Mouse (Mus musculus) adrenal gland, postnatal 36 days (tissue): ENCODE results near the gene Dync2li1. TPM values are rescaled to one million over a fixed set of nuclear protein-coding genes. Genes with fewer than 3 reads are reported as not detected.
A peak's percentile ranks its signal among the peaks of the same experiment; 100 is the strongest.

Source experiments
- DNase-seq, 2 experiments: peaks; one replicate each; pipeline ENCODE4 v3.0.0; 2021; ENCODE audit warnings: mixed read lengths in 1 of 2
- total RNA-seq, 2 experiments: library from RNA; stranded (reverse); gene quantifications; 2 replicates each; pipeline ENCODE4 v1.2.3; 2021

Gene Dync2li1
- total RNA-seq, 2 experiments from 2014 or later, result 23.9 to 43.4 TPM

DNA sequence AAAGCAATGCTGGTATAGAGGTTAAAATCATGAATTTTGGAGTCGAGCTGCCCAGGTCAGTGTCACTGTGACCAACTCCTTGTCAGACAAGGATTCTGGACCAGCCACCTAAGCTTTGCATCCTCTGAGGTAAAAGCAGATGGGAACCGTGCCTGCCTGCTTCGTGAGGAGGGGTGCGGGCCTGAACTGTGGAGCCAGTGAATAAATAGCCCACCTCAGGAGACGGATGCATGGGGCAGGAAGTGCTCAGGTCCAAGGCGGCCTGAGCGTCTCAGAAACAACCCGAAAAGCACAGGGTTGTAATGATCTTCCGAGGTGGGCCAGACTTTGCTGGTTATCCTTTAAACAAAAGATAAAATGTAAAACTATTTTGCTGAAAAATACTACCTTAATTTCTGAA, 18.8 kb downstream of the Dync2li1 start:
- DNase-seq, result no peak

DNA sequence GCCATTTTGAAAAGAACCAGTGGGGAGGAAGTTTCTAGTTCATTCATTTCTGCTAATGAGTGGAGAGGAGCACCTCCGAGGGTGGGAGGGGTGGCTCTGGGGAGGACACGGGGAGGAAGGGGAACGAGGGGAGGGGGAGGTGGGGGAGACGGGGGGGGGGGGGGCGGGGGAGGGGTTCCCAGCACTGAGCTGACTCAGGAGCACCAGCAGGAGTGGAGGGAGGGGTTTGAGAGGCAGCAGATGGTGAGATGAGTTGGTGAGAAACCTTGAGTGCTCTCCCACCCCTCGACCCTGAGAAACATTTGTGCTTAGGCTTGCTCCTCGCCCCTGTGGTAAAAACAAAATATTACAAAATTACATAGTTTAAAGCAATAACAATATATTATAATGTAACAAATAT, 19.6 kb downstream of the Dync2li1 start:
- DNase-seq, result no peak

DNA sequence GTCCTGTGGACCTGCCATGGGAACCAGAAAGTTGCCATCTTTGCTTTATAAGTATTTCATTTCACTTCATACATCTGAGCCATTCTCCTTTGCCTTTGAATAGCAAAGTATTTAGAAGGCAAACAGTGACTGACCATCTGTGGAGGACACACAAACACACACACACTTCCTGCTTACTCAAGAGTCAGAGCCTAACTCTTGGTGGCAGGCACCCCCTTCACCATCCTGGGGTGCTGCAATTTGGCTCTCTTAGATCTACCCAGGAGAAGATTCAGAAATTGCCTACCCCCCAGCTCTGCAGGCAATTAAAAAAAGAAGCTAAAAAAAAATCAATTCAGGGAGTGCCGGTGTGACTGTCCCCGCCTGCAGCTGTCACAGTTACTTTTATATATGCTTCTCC, 20.2 kb downstream of the Dync2li1 start:
- no peak for DNase-seq

DNA sequence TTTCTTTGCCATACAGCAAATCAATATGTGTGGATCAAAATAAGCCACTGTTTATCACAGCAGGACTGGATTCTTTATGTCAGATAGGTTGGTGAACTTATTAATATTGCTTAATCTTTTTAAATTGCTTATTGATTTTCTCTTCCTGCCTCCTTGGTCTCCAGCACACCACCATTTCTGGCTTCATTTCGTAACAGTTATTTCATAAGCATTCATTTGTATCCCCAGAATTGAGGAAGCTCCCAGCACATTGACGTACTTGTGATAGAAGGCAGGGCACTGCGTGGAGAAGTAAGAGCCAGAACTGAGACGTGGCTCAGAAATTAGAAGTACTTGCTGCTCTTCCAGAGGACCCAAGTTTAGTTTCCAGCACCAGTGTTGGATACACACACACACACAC, 21.3 kb downstream of the Dync2li1 start:
- DNase-seq, result no peak

DNA sequence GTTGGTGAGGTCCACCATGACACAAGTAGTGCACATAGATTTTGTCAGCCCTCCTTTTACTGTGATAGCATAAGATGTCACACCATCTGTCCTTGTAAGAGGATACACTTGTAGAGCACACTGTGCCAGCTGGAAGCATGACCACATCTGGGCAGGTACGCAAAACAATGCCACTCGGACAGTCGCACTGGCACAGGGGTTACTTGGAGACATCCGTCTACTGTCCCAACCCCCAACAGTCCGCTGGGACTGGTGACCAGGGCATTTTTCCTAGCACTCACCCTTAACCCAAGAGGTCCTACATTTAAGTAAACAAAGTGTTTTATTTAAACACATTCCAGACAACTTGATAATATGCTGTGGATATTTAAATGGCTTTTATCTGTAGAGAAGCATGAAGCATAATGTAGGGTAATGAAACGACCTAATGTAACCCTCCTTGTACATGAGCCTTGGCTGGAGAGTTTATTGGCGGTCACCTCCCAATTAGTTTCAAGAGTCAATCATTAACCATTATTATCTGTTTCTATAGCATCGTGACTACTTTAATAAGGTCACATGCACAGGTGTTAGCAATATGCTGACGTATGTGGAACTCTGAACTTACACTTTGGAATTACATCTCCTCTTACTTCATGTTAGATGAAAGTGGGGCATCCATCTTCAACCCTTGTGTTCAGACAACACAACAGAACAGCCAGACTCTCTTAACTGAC, 24.2 kb downstream of the Dync2li1 start:
- no peak for DNase-seq

DNA sequence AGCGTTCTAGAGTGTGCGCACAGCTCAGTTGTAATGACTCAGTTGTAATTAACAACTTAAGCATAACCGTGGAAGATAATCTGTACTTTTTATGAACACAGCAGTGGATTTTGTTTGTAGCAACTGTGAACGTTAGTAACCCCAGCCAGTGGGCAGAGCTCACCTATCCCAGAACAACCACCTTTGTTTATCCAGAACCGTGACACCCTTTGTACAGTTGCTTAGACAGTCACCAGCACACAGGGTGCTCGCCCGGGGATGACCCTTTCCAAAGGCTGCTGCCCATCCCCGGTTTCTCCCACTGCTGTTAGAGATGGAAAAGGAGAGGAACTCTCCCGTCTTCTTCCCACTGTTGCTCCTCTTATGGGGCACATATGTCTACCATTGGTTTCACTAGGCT, 27.2 kb downstream of the Dync2li1 start:
- DNase-seq, result no peak

DNA sequence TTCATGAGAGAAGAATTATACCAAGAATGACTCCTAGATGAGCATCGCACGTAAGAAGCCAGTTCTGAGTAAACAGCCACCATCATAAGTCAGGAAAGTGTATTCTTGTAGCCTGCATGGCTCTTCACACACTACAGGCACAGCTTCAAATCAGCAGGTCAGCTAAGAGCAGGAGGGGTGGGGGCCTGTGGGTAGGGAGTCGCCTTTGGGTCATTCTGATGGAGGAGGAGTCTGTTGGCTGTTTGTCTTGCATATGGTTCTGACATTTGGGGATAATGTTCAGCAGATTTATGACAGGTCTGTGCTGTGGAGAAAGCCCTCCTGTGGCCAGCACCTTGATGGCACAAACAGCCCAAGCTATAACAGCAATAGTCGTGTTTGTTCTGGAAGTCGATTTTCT, 29.9 kb downstream of the Dync2li1 start:
- DNase-seq, result no peak

DNA sequence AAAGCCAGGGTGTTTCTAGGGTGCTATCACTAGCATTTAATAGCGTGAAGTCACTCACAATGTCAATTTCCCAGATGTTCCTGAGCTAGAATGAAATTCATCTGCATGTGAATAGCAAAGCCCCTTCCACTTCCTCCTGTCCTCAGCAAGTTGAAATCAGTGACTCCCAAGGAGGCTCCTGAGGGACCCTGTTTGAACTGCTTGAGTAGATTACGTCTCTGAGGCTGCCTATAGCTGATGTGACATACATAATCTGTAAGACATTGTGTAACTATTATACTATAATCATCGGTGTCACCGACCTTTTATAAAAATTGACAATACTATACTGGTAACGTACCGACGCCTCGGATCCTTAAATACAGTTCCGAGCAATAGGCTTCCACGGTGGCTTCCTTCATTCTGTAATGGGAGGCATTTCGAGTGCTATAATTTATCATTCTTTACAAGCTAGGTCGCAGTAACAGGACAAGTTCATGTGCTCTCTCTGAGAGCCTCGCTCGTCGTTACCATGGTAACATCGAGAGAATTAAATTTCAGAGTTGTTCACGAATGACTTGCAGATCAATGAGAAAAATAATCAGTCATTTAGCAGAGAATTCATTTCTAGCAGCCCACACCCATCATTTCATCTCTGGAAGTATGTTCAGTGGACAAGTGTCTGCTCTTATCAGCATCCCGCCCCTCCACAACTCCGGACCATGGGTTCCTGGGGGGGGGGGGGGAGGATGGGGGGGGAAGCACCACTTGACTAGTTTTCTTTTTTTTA, 30.5 kb downstream of the Dync2li1 start:
- no peak for DNase-seq

DNA sequence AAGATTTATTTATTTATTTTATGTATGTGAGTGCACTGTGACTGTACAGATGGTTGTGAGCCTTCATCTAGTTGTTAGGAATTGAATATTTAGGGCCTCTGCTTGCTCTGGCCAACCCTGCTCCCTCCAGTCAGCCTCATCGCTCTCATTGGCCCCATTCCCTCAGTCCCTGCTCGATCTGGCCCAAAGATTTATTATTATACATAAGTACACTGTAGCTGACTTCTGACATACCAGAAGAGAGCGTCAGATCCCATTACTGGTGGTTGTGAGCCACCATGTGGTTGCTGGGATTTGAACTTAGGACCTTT, 31.1 kb downstream of the Dync2li1 start:
- no peak for DNase-seq

DNA sequence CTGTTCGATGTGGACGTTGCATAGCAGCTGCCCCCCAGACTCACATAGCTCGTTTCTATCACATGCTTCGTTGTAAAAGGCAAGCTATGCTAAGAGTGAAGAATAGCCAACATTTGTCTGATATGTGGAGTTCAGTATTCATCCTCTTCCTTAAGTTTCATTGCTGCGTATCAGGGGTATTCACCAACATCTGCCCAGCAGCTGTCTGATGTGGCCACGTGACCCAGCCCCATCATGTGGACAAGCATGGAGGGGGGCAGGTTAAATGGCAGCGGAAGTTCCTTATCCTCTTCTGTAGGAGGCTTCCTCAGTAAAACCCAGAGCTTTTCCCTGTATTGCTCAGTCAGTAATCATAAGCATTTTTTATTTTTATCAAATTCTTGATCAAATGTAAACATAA, 31.5 kb downstream of the Dync2li1 start:
- no peak for DNase-seq

DNA sequence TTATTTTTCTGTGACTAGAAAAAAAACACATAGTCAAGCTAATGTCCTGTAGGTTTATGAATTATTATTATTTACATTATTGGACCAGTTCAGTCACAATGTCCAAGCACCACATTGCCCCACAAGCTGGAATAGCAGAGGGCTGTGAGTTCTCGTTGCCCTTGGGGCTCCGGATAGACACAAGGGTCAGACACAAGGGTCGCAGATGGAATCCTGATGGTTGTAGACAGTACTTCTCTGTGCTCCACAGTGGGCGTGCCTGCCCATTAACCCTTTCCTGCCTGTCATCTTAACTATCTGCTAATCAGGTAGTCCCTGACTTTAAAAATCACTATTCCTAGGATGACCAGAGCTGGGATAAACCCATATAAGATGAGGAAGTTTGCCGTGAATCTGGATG, 31.9 kb downstream of the Dync2li1 start:
- DNase-seq, result no peak

DNA sequence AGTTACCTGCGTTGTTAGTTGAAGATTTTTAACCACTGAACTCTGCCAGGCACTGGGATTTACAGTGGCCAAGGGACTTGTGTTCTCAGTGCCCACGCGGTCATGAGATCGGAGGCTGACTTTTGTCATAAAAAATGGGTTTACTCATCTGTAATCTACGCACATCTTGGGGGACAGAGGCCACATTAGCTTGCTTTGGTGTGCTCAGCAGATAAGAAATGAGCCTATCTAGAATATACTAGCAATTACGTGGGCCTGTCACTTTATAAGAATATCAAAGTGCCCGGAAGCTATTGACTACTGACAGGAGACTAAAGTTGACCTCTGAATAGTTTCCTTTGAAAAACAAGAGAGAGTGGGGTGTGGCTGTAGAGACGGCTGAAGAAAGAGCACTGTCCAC, 32.7 kb downstream of the Dync2li1 start:
- no peak for DNase-seq

DNA sequence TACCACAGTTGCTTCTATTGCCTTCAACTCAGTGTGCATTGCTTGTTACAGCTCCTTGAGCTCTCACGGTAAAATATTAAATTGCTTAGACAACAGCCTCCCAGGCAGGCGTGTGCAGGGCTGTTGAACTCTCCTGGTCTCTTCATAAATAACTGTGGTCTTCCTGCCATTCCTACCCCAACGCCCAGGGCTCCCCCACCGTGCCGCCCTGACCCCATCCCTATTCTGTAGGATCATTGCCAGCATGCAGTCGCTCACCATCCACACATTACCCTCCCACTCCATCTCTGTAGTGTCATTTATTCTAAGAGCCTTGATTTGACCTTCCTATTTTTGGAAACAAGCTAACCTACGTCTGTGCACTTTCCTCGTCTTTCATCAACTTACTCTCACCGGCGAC, 38.8 kb downstream of the Dync2li1 start:
- DNase-seq, result no peak

DNA sequence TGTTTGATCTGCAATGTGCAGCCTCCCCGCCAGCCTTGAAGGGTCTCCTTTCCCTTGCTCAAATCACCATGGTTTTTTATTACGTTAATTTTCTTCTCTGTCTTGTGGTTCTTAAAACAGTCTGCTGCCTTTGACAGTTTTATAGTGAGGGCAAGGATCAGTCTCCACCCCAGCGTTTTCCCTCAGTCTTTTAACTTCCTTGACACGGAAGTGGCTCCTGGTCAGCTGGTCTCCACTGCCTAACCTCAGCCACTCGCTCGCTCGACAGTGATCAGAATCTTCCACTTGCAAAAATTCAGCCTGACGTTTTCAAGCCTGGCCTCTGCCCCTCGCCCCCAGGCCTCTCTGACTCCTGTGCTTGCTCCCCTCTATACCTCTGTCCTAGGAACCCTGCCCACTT, 39.4 kb downstream of the Dync2li1 start:
- DNase-seq, result no peak

DNA sequence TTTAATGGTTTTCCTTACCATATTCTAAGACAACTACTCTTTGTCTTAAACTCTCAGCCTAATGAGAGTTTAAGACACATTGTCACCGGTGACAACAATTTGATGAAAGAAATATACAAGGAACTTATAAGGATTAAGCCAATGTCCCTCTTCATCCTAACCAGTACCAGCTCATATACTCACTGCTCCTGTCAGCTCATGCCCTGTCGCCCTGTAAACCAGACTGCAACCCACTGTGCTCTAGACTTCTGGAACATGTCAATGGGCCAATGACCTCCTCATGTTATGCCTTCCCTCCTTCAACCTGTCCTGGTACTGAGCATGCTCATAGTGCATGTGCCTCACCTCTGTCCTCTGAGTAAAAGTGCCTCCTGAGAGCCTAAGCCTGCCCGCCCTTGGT, 41.6 kb downstream of the Dync2li1 start:
- no peak for DNase-seq

DNA sequence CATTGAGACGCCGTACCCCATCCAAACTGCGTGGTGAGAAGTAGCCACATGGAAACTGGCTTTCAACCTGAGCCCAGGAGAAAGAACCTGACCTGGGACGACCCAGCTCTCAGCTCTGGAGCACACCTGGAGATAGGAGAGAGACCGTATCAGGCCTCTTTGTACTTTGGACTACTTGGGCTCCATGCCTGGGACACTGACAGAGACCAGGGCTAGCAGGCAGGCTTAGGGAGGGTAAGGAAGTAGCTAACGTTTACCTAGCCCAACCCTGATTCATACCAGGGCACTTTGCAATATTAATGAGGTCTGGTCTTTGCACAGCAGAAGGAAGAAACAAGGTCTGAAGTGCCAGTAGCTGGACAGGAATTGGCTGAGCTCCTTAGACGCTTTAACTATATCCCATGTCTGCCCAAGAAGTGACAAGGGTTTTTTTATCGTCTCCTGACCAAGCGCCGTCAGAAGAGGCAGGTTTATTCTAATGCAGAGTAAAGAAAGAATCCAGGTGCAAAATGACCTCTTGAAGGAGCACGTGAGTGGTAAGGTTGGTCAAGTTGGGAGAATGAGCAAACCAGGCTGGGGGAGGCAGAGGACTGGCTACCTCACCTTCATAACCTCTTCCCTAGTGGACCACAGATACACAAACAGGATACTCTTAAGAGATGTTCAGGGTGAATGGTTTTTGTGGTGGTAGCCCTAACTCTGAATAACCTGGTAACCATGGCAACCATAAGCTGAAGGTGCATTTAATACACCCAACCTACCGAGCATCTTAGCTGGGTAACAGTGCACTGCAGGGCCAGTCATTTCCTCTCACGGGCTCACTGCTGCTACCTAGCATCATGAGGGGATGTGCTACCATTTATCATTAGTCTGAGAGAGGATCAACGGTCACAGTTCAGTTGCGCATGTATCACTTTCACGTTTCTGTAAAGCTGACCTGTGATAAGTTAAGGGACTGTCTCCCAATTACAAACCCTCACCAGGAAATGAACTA, 46.4 kb downstream of the Dync2li1 start:
- DNase-seq, result no peak

DNA sequence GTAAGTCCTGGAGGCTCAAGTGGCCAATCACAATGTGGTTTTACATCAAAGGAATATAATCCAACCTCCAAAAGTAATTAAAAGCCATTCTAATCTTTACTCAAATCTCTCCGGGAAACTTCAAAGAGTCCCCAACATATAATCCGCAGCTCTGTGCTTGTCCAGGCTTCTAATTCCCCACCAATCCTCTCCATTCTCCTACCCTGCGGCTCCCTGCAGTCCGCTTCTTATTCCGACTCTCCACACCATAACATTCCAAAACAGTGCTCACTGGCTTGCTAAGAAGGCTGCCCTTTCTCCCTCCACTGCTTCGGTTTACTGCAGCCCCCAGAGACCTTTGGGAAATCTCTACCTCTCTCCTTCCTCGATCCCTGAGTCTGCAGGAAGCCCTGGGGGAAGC, 47.8 kb downstream of the Dync2li1 start:
- no peak for DNase-seq

DNA sequence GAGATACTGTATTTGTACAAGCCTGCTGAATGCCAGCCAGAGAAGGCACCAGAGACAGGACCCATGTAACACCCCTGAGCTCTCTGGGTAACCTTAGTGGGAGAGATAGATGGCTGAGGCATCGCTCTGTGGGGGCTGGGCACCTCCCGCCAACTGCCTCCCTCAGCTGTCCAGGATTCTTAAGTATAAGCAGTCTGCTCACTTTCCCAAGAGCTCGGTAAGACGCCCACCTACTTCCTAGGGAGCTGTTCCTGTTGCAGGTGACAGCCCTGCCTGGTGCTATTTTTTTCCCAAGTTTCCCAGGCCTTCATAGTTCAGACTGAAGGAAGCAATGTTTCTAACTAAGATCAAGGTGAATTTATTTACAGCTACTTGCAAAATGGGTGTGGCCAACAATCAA, 48.9 kb downstream of the Dync2li1 start:
- DNase-seq, result no peak

DNA sequence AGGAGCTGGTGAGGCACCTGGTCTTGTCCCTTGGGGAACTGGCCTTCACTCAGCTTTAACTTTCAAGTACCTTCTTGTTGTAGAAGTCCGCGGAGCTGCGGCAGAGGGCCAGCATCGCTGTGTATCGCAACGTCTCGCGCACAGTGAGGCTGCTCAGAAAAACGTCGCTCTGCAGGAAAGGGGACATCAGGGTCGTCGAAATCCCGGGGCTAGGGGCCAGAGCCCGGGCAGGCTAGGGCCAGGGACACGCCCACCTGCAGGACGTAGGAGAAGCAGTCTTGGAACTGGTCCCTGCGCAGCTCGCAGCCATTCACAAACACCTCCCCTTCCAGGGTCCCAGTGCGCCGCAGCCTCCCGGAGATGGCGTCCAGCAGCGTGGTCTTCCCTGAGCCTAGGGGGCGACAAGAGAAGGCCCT, 49.7 kb downstream of the Dync2li1 start, which contains the start of gene Abcg8:
TSS of gene Abcg8 (plus strand) at position 352 of the 416 bp plus-strand sequence.
- peak; percentile 22 to 31 for DNase-seq

DNA sequence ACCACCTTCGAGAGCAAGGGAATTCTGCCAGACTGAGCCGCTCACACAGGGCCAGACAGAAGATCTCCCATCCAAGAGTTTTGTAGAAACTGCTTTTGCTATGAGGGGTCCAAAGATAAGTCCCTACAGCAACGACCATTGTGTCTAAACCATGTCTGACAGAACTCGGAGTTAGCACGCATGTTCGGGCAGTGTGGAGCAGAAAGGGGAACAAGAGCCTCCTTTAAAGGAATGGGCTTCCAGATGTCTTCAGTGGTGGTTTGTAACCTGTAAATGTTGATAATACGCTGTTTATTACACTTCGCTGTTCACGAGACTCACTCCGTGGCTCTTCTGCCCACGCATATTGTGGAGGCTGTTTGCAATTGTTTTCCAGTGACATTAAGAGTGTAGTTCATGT, 51.3 kb downstream of the Dync2li1 start:
- DNase-seq, result no peak

DNA sequence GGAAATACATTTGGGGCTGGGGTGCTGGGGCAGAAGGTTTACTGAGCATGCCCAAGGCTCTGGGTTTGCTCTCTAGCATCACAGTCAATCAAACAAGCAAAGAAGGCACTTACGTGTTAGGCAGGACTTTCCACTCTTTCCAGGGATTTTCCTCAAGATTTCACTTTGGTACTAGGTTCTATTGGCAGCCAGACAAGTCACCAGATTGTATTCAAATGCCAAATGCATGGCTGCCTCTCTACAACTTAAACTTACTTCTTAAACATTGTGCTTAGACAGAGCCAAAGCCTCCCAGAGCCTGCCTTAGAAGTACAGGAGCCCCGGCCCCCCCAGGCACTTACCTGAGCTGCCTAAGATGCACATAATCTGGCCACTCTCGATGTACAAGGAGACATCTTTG, 55.4 kb downstream of the Dync2li1 start:
- no peak for DNase-seq
